Comparison of ENCODE assay signal across 13 mouse cellular contexts in genomic region chr17:28519827-28520226, GRCm38 (mm10). TPM values are rescaled to one million over a fixed set of nuclear protein-coding genes. Genes with fewer than 3 reads are reported as not detected.
DNase-seq lines count a peak whose midpoint lies in the region; ATAC-seq and TF ChIP-seq lines count a peak whose summit lies in the region.
"Had no signal": no experiment of that assay in that cellular context is flagged by ENCODE, and none has a peak within 500 bp of the region (broad histone marks: within the 10 kb centered on the region; RNA-seq: fewer than 3 reads in every experiment).

No protein-coding gene starts in this region.

- H3K9ac ChIP-seq in heart, postnatal 0 days (replicated peaks; ENCODE audit: low read depth, low read length) = no peak overlapping the region
- no peak overlapping the region for H3K9ac ChIP-seq in heart, embryonic 11.5 days (ENCODE audit: low read depth, low read length)
- no peak overlapping the region for H3K9ac ChIP-seq in MEL (ENCODE audit: control insufficient read depth, low read depth, low read length, poor library complexity, severe bottlenecking)

- TF ChIP-seq POLR2A in MEL (IDR thresholded peaks at IDR 0.05; ENCODE audit: control insufficient read depth in 1 of 2, insufficient read depth in 1 of 2, low read depth in 1 of 2, low read length in 2 of 2, poor library complexity in 1 of 2) = no peak

- H3K9me3 ChIP-seq in heart, postnatal 0 days (replicated peaks; ENCODE audit: control insufficient read depth, low read length) = no peaks in the 10 kb centered on the region
- H3K9me3 ChIP-seq in heart, embryonic 11.5 days (replicated peaks; ENCODE audit: control insufficient read depth, low read length) = no peaks in the 10 kb centered on the region
- no peaks in the 10 kb centered on the region for H3K9me3 ChIP-seq in MEL (replicated peaks; ENCODE audit: insufficient read depth, low read length)

- peak; percentile 51 for TF ChIP-seq CTCF in heart, postnatal 0 days (IDR thresholded peaks at IDR 0.05; ENCODE audit: low read depth)
- peak; percentile 45 to 73 (median 66) for TF ChIP-seq CTCF in MEL (IDR thresholded peaks at IDR 0.05 in 2 of 3, conservative IDR thresholded peaks at IDR 0.05 in 1 of 3; ENCODE audit: control insufficient read depth in 1 of 3, insufficient read depth in 1 of 3, low read depth in 2 of 3, low read length in 3 of 3, poor library complexity in 1 of 3, severe bottlenecking in 1 of 3)

- no peak for TF ChIP-seq EP300 in heart, postnatal 0 days (IDR thresholded peaks at IDR 0.05; ENCODE audit: low read depth)
- TF ChIP-seq EP300 in MEL (IDR thresholded peaks at IDR 0.05; ENCODE audit: low read depth in 1 of 2, low read length in 2 of 2) = no peak

- H3K4me3 ChIP-seq in heart, postnatal 0 days (ENCODE audit: low read depth, low read length) = no peak overlapping the region
- H3K4me3 ChIP-seq in heart, embryonic 11.5 days (ENCODE audit: low read depth, low read length) = no peak overlapping the region
- no peak overlapping the region for H3K4me3 ChIP-seq in MEL (ENCODE audit: control insufficient read depth in 1 of 2, insufficient read depth in 1 of 2, low read depth in 2 of 2, low read length in 2 of 2)
- H3K4me3 ChIP-seq: erythroblast, embryonic 14.5 days had no signal

- no peak for TF ChIP-seq RAD21 in MEL (IDR thresholded peaks at IDR 0.05; ENCODE audit: low read depth, low read length)

- no peaks in the 10 kb centered on the region for H3K36me3 ChIP-seq in heart, postnatal 0 days (replicated peaks; ENCODE audit: control insufficient read depth, insufficient read depth, low read length)
- H3K36me3 ChIP-seq in heart, embryonic 11.5 days (ENCODE audit: control insufficient read depth, insufficient read depth, low read length) = no peaks in the 10 kb centered on the region
- peaks cover 0 to 19% of the 10 kb centered on the region in 2 experiments; a peak in 2 of 4 replicates for H3K36me3 ChIP-seq in MEL (ENCODE audit: control insufficient read depth in 1 of 2, insufficient read depth in 2 of 2, low read length in 2 of 2)

- H3K27ac ChIP-seq in heart, postnatal 0 days (ENCODE audit: low read depth) = no peak overlapping the region
- H3K27ac ChIP-seq in heart, embryonic 11.5 days (ENCODE audit: low read depth, low read length) = no peak overlapping the region
- no peak overlapping the region for H3K27ac ChIP-seq in MEL (ENCODE audit: control insufficient read depth, low read depth, low read length)

- no peak for ATAC-seq in heart, postnatal 0 days (ENCODE audit: insufficient read depth, low read depth)
- ATAC-seq in heart, embryonic 11.5 days (replicated peaks; ENCODE audit: insufficient number of reproducible peaks, low FRiP score, low TSS enrichment) = no peak
- ATAC-seq in erythroblast, adult 5-6 weeks (replicated peaks; ENCODE audit: low FRiP score, poor library complexity, severe bottlenecking) = no peak

- H3K4me1 ChIP-seq in heart, postnatal 0 days (ENCODE audit: control insufficient read depth, insufficient read depth) = peaks cover 25% of the 10 kb centered on the region
- H3K4me1 ChIP-seq in heart, embryonic 11.5 days (ENCODE audit: control insufficient read depth, insufficient read depth, low read length) = peaks cover 20% of the 10 kb centered on the region; the same call in 1 of the 2 replicates
- H3K4me1 ChIP-seq in MEL (ENCODE audit: control insufficient read depth in 1 of 2, insufficient read depth in 2 of 2, low read length in 2 of 2) = peaks cover 6 to 39% of the 10 kb centered on the region in 2 experiments; a peak in 3 of 4 replicates

- H3K79me2 ChIP-seq in MEL (ENCODE audit: control insufficient read depth, insufficient read depth, low read length, poor library complexity) = peaks cover 5% of the 10 kb centered on the region; the same call in 1 of the 2 replicates

- H3K27me3 ChIP-seq in heart, postnatal 0 days (ENCODE audit: control insufficient read depth, insufficient read depth, low read length) = no peaks in the 10 kb centered on the region
- H3K27me3 ChIP-seq in heart, embryonic 11.5 days (ENCODE audit: control insufficient read depth, insufficient read depth, low read length) = peaks cover 31% of the 10 kb centered on the region
- no peaks in the 10 kb centered on the region for H3K27me3 ChIP-seq in MEL (ENCODE audit: control insufficient read depth in 1 of 2, insufficient read depth in 2 of 2, low read length in 2 of 2)

- H3K4me2 ChIP-seq in heart, postnatal 0 days (ENCODE audit: low read depth, low read length) = no peak overlapping the region
- H3K4me2 ChIP-seq in heart, embryonic 11.5 days = no peak overlapping the region

- no peak for DNase-seq in heart, postnatal 0 days (ENCODE audit: low spot score)
- DNase-seq in lung, postnatal 36 days = peak; percentile 64
- no peak for DNase-seq in lung, postnatal 14 days
- peak; percentile 61 for DNase-seq in MEL (ENCODE audit: low read depth, low spot score)
- peak; percentile 76 for DNase-seq in induced T-regulatory cell, adult 2 months (ENCODE audit: low read depth)
- no peak for DNase-seq in kidney, postnatal 14 days
- DNase-seq: heart, postnatal 10 days; right cerebral cortex, postnatal 14 days had no signal

- 84% methylated on average over 3 of the region's 3 CpGs for WGBS in heart, postnatal 0 days
- 87% methylated on average over 3 of the region's 3 CpGs for WGBS in heart, embryonic 11.5 days (ENCODE audit: insufficient replicate concordance)

TF ChIP-seq in MEL, 35 proteins besides CTCF, POLR2A, EP300 and RAD21 (continues in another document):
- TF ChIP-seq MYC (IDR thresholded peaks at IDR 0.05; ENCODE audit: low read depth, low read length) = no peak
- no peak for TF ChIP-seq E2F4 (IDR thresholded peaks at IDR 0.05; ENCODE audit: borderline replicate concordance, low read depth, low read length)
- TF ChIP-seq ETS1 (IDR thresholded peaks at IDR 0.05; ENCODE audit: low read depth, low read length) = no peak
- TF ChIP-seq KAT2A (conservative IDR thresholded peaks at IDR 0.05; ENCODE audit: low read depth, low read length) = no peak
- no peak for TF ChIP-seq ZC3H11A (IDR thresholded peaks at IDR 0.05; ENCODE audit: low read depth, low read length)
- no peak for TF ChIP-seq GATA1 (IDR thresholded peaks at IDR 0.05; ENCODE audit: low read depth, low read length)
- TF ChIP-seq MEF2A (IDR thresholded peaks at IDR 0.05; ENCODE audit: extremely low read depth, insufficient replicate concordance, low read depth, low read length, poor library complexity, severe bottlenecking) = no peak

RNA-seq across cellular contexts. Expression of gene Fkbp5, which starts 2.5 kb away (rescaled TPM):
- total RNA-seq in heart, postnatal 0 days (2014; rRNA removed; ENCODE audit: low replicate concordance) = 19.4 and 37.3 TPM in 2 replicates
- 7.6 and 8.3 TPM in 2 replicates for polyA plus RNA-seq in heart, postnatal 0 days (2015; fragmentation: Nextera tagmentation; extraction: Ambion mirVana)
- 5.0 and 5.8 TPM in 2 replicates for polyA plus RNA-seq in heart, embryonic 11.5 days (2014; fragmentation: Nextera tagmentation; extraction: Ambion mirVana)
- total RNA-seq in MEL (2012; rRNA removed) = 16.5 and 16.6 TPM in 2 replicates
- polyA plus RNA-seq in MEL (2012; ENCODE audit: insufficient read depth in 1 of 2, insufficient read length in 2 of 2, low read depth in 1 of 2, low replicate concordance in 2 of 2, missing spikeins in 1 of 2) = 100 to 1,000 TPM in 1 of 2 experiments, 10 to 100 TPM in 1; 44.3 to 184 TPM
- 3.7 and 6.7 TPM in 2 replicates for total RNA-seq in erythroblast, adult 5-6 weeks (2015; ENCODE audit: low replicate concordance)
- 12.8 and 13.8 TPM in 2 replicates for total RNA-seq in erythroblast, adult 5-6 weeks (2017; ENCODE audit: low replicate concordance)

RNA-seq across cellular contexts. Expression of gene Armc12, which starts 10.8 kb away (rescaled TPM):
- total RNA-seq in heart, postnatal 0 days (2014; rRNA removed; ENCODE audit: low replicate concordance) = not detected in 2 replicates
- polyA plus RNA-seq in heart, postnatal 0 days (2015; fragmentation: Nextera tagmentation; extraction: Ambion mirVana) = not detected in 2 replicates
- polyA plus RNA-seq in heart, embryonic 11.5 days (2014; fragmentation: Nextera tagmentation; extraction: Ambion mirVana) = not detected in 2 replicates
- not detected in 2 replicates for total RNA-seq in MEL (2012; rRNA removed)
- under 1 TPM in 1 of 2 experiments, not detected in 1; 0.15 TPM for polyA plus RNA-seq in MEL (2012; ENCODE audit: insufficient read depth in 1 of 2, insufficient read length in 2 of 2, low read depth in 1 of 2, low replicate concordance in 2 of 2, missing spikeins in 1 of 2)
- not detected in 2 replicates for total RNA-seq in erythroblast, adult 5-6 weeks (2015; ENCODE audit: low replicate concordance)
- not detected in 2 replicates for total RNA-seq in erythroblast, adult 5-6 weeks (2017; ENCODE audit: low replicate concordance)
- total RNA-seq: heart, postnatal 10 days; left cerebral cortex, postnatal 36 days had no signal
- polyA plus RNA-seq: erythroblast, embryonic 14.5 days; kidney, embryonic 14.5 days had no signal

RNA-seq across cellular contexts. Expression of gene Clpsl2, which starts 29.4 kb away (rescaled TPM):
- not detected in 2 replicates for total RNA-seq in heart, postnatal 0 days (2014; rRNA removed; ENCODE audit: low replicate concordance)
- not detected in 2 replicates for polyA plus RNA-seq in heart, postnatal 0 days (2015; fragmentation: Nextera tagmentation; extraction: Ambion mirVana)
- polyA plus RNA-seq in heart, embryonic 11.5 days (2014; fragmentation: Nextera tagmentation; extraction: Ambion mirVana) = not detected in 2 replicates
- not detected in 2 replicates for total RNA-seq in MEL (2012; rRNA removed)
- not detected for polyA plus RNA-seq in MEL (2012; ENCODE audit: insufficient read depth in 1 of 2, insufficient read length in 2 of 2, low read depth in 1 of 2, low replicate concordance in 2 of 2, missing spikeins in 1 of 2)
- total RNA-seq in erythroblast, adult 5-6 weeks (2015; ENCODE audit: low replicate concordance) = not detected in 2 replicates
- not detected in 2 replicates for total RNA-seq in erythroblast, adult 5-6 weeks (2017; ENCODE audit: low replicate concordance)
- total RNA-seq: heart, postnatal 10 days; left cerebral cortex, postnatal 36 days had no signal
- polyA plus RNA-seq: erythroblast, embryonic 14.5 days; kidney, embryonic 14.5 days had no signal

RNA-seq across cellular contexts. Expression of gene Clps, which starts 40.7 kb away (rescaled TPM):
- total RNA-seq in heart, postnatal 0 days (2014; rRNA removed; ENCODE audit: low replicate concordance) = not detected in 2 replicates
- not detected in 2 replicates for polyA plus RNA-seq in heart, postnatal 0 days (2015; fragmentation: Nextera tagmentation; extraction: Ambion mirVana)
- polyA plus RNA-seq in heart, embryonic 11.5 days (2014; fragmentation: Nextera tagmentation; extraction: Ambion mirVana) = 0.73 TPM in 1 of 2 replicates, not detected in the other
- total RNA-seq in MEL (2012; rRNA removed) = not detected in 2 replicates
- polyA plus RNA-seq in MEL (2012; ENCODE audit: insufficient read depth in 1 of 2, insufficient read length in 2 of 2, low read depth in 1 of 2, low replicate concordance in 2 of 2, missing spikeins in 1 of 2) = not detected
- not detected in 2 replicates for total RNA-seq in erythroblast, adult 5-6 weeks (2015; ENCODE audit: low replicate concordance)
- total RNA-seq in erythroblast, adult 5-6 weeks (2017; ENCODE audit: low replicate concordance) = not detected in 2 replicates
- total RNA-seq: heart, postnatal 10 days; left cerebral cortex, postnatal 36 days had no signal
- polyA plus RNA-seq: erythroblast, embryonic 14.5 days; kidney, embryonic 14.5 days had no signal

RNA-seq across cellular contexts. Expression of gene Lhfpl5, which starts 55.6 kb away (rescaled TPM):
- not detected in 2 replicates for total RNA-seq in heart, postnatal 0 days (2014; rRNA removed; ENCODE audit: low replicate concordance)
- 0.07 and 0.10 TPM in 2 replicates for polyA plus RNA-seq in heart, postnatal 0 days (2015; fragmentation: Nextera tagmentation; extraction: Ambion mirVana)
- 0.14 TPM in 1 of 2 replicates, not detected in the other for polyA plus RNA-seq in heart, embryonic 11.5 days (2014; fragmentation: Nextera tagmentation; extraction: Ambion mirVana)
- not detected in 2 replicates for total RNA-seq in MEL (2012; rRNA removed)
- under 1 TPM in 1 of 2 experiments, not detected in 1; 0.19 TPM for polyA plus RNA-seq in MEL (2012; ENCODE audit: insufficient read depth in 1 of 2, insufficient read length in 2 of 2, low read depth in 1 of 2, low replicate concordance in 2 of 2, missing spikeins in 1 of 2)
- not detected in 2 replicates for total RNA-seq in erythroblast, adult 5-6 weeks (2015; ENCODE audit: low replicate concordance)
- total RNA-seq in erythroblast, adult 5-6 weeks (2017; ENCODE audit: low replicate concordance) = not detected in 2 replicates
- total RNA-seq: heart, postnatal 10 days had no signal
- polyA plus RNA-seq: erythroblast, embryonic 14.5 days had no signal

Comparison
In these comparisons a context has a peak if more than half of its experiments do, and no peak if none do; other contexts are left out.
1. DNase-seq: peak in lung, postnatal 36 days (single experiment), MEL (single experiment) and induced T-regulatory cell, adult 2 months (single experiment); none in heart, postnatal 0 days (single experiment), lung, postnatal 14 days (single experiment) and kidney, postnatal 14 days (single experiment).